Mouse (Mus musculus): ENCODE measurements around the gene Mrps27.
"Not testable (repeated sequence)": the region's sequence is repeated elsewhere in the genome, so short reads cannot be mapped to it uniquely, and the experiment has no call there.

Gene Mrps27

DNA sequence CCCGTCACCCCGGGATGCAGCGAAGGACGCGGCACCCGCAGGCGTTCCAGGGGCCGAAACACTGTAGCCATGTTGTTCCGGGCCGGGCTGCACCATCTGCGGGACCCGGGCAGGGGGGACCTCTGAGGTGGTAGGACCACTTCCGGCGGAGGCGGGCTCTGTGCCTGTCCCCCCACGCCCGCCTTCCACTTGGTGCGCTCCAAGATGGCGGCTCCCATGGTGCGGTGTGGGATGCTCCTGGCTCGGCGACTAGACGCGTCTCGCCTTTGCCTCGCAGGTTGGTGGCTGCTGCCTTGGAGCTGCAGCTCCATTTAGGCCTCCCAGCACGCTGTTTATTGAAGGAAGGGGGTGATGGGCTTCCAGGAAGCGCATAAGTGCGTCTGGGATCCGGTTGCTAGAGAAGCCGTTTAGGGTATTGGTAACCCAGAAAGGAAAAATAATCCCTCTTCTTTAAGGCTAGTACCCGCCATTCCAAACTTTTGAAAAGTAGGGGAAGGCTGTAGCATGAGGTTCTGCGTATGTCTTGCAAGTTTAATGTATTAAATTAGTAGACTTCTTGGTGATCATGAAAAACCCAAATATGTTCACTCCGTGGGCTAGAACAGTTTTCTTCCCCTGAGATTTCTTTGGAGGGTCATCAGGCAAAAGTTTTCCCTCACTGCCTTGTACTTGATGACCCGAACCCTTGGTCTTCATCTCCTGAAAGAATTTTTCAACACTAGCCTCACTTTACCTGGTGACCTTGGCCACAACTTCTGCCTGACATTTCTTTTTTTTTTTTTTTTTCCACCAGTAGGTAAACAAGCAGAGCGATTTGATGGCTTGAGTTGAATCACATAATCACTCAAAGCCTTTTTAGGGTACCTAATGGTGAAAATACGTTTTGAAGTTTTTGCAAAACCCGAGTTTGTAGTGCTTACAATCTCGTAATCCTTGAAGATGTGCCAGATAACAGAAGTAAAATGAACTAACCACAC, at the start of gene Mrps27, which contains the start of gene Ptcd2:
TSS of gene Mrps27 (plus strand) at position 188 of the 977 bp plus-strand sequence.
TSS of gene Ptcd2 (minus strand) at position 107 of the 977 bp plus-strand sequence.
- DNase-seq = peak; percentile 97

DNA sequence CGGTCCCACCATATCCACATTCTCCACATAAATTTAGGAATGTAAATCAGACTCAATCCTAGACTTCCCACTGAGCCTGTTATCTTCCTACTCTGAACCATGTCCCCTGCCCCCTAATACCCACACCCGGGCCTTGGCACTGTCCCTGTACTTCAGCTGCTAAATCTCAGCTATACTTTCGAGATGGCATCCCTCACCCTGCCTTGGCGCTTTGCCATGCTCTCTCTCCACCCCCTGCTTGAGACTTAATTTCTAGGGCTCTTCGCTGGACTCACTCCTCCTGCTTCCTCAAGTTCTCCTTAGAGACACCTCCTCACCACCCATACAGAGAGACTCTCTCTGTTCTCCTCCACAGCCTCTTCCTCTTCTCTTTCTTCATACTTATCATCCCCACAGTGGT, 44.7 kb upstream of the Mrps27 start:
- DNase-seq = no peak

DNA sequence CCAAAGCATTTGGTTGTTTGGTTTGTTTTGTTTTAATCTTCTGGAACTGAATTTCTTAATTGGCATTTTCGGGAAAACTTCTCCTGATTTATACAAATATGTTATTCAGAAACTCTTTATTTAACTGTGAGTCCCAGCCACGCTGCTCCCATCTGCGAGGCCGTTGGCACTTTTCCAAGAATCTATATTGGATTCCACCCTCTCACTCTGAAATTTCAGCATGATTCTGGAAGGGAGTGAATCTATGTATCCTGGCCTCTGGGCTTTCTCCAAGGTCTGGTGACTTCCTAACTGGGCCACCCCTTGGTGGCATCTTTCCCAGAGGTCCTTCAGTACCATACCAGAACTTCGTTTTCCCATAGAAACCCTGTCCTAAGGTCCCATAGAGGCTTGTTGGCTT, 40.7 kb upstream of the Mrps27 start:
- DNase-seq = no peak

DNA sequence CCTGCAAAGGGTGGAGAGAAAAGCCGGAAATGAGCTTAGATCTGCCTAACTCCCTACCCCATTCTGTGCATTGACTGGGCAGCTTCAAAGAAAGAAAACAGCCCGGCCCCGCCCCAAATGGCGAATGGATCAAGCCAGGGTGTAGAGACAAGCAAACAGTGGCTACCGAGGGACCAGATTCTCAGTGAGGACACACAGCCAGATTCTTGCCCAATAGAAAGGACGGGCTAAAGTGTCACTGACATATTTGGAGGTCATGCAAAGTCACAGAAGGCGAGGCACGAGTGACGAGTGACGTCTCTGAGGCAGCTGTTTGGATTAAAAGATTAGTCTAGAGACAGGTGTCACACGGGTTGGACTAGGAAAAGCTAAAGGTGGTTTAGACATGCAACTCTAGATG, 40.2 kb upstream of the Mrps27 start:
- DNase-seq = no peak

DNA sequence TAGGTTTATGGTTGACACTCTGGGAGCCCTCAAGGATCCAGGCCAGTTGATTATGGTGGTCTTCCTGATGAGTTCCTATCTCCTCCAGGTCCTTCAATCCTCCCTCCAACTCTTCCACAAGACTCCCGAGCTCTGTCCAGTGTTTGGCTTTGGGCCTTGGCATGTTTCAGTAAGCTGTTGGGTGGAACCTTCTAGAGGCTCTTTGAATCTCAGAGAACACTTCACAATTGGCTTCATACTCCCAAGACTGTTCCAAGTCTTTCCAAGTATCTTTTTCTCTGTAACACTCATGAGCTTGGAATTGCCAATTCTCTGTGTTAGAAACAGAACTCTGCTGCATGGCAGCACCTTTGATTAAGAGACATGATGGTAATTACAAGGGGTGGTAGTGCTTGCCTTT, 39.4 kb upstream of the Mrps27 start:
- no peak for DNase-seq

DNA sequence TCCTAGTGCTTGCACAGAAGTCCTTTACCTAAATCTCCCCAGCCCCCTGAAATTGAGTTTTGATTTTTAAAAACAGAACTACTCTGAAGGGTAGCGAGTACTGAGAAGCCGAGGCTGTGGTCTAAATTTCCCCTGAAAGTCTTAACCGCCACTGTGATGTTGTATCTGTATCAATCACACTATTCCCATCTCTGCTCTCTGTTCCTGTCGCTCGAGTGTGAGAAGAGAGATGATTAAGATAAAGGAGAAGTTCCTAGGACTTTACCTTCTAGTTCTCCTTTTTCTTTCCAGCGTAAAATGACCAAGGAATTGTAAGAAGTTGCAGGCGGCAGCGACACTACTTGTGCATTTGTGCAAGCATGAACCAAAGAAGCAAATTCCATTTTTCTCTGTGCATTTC, 38.4 kb upstream of the Mrps27 start:
- no peak for DNase-seq

DNA sequence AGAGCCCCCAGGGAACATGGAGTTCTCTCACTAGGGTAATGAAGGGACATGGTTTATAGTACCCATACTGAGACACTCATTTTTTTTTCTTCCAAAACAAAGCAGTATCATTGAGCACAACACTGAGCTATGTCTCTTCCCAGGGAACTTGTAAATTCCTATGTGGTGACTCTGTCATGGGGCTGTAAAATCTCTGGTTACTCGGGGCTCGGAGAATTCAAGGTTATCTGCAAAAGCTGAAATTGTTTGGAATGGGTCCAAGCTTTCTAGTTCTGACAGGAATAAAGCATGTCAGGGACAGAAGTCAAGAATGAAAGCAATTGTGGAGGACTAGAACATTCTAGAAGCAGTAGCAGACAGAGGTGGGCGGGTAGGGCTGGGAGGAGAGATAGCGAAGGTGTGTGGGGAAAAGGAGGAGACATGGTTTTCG, 36.6 kb upstream of the Mrps27 start:
- DNase-seq = no peak

DNA sequence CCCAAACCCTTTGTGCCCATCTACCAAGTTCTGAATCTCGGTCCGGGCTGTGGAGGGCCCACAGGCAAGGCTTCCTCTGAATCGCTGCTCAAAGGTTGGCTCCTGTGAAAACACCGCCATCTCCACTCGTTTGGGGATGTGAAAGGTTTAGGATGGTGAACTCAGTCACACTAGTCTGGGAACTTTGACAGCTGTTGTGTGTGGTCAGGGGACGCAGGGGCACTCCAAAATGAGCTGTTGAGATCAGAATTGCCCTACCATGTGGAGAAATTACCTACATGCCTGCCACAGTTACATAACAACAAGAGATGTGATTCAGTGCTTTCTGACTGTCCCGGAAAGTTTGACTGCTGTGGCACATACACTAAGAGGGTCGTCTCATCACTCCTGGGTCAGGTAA, 36.2 kb upstream of the Mrps27 start:
- DNase-seq = no peak

DNA sequence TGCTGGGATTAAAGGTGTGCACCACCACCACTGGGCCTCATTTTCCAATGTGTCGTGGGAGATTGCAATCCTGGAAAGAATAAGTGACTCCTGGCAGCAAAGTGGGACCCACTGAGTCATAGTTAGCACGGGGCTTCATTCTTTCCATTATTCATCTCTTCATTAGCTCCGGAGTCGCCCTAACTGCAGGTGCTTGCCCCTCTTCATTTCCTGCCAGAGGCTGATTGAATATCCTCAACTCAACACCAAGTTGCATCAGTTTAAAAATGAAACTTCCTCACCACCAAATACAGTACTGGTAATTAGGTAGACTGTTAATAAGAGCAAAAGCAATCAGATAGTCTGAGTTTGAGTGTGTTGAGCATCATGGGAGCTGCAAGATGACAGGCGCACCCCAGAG, 30.5 kb upstream of the Mrps27 start:
- no peak for DNase-seq

DNA sequence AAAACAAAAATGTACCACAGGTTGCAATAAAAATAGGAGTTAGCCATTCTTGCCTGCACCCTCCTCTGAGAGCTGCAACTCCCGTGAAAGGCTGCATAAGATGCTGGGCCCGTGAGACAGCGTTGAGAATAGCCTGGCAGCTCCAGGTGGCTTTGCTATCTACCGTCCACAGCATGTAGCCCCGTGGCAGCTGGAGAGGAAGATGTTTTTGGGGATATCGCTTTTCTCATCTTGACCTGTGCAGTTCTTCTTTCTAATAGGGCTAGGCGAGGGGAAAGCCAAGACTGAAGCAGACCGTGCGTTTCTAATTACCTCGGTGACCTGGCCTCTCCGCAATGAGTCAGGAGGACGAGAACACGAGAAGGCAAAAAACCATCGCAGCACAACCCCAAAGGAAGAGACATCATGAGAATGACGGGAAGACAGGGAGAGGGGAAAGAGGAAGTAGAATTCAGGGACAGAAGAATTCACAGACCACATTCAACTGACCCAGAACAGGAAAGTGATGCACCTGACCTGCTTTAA, 29.9 kb upstream of the Mrps27 start:
- no peak for DNase-seq

DNA sequence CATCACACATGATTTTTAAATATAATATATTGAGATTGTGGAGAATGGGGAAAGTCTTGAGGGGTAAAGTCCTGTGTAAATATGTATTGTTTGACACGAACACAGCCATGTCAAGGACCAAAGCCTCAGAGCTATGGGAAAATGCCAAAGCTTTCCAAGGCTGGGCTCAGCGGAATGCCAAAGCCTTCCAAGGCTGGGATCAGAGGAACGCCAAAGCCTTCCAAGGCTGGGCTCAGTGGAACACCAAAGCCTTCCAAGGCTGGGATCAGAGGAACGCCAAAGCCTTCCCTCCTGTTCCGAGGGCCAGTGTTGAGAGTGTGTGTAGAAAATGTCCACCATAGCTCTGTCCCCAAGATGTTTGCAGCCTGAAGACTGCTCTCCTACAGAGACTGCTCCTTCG, 28.2 kb upstream of the Mrps27 start:
- DNase-seq = no peak

DNA sequence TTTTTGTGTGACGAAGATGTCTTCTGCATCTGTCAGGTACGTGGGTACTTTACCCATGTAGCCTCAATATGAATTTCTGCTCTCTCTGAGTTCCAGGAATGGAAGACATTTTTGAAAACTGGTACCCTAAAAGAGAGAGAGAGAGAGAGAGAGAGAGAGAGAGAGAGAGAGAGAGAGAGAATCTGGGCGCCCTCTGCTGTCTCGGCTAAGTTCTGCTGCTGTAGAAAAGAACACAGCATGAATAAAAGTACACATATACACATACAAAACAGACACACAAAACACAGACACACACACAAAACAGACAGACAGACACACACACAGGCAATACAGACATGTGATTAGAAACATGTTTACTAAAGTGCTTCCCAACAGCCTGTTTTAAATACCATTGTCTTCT, 27.5 kb upstream of the Mrps27 start:
- DNase-seq = peak; percentile 50

DNA sequence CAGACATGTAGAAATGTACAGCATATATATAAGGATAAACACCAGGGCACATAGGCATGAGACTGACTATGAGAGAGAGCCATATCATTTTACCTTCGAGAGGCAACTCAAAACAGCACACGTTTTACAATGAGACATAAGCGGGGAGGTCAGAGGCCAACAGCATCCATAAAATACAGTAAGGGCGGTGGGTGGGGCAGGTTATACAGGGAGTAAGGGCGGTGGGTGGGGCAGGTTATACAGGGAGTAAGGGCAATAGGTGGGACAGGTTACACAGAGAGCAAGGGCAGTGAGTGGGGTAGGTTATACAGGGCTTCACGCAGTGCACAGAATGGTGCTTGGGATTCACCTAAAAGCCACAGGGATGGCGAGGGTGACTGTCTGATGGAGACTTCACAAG, 24.1 kb upstream of the Mrps27 start:
- DNase-seq = no peak

DNA sequence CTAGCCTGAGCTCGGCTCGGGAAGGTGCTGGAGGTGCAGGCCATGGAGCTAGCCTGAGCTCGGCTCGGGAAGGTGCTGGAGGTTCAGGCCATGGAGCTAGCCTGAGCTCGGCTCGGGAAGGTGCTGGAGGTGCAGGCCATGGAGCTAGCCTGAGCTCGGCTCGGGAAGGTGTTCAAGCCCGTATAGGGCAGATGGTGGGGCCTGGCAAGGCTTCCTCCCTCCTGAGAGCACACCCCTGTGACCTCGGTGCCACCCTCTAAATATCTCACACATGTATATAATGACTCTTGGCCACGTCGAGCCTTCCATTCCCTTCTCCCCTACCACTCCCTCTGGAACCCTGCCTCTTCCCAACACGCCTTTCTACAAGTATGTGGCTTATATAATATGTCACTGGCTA, 21.7 kb upstream of the Mrps27 start:
- DNase-seq = not testable (repeated sequence)

DNA sequence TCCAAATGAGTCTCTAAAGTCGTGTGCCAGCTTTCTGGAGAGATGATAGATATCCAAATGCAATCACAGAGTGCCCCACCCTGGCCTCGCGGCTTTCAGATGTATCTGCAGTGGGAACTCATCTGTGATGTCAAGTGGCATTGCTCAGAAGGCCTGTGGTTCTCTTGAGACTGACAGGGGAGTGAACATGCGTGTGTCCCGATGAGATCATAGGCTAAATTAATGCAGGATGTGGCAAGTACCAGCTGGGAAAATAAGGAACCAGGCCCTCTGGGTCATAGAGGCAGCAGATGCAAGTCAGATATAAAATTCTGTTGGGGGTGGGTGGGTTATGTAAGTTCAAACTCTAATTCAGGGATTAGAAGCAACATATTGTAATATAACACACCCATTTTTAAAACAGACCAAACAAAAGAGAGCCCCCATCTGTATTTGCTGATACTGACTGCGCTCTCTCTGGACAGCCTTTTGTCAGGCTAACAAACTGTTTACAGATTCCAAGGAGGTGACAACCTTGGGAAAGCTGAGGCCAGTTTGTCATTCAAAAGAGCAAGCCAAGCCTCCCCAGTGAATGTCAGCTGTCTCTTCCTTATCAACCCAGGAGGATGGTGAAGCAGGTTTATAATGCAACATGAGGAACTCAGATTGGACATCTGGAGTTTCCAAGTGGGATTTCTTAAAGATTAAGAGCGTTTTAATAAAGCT, 20.8 kb upstream of the Mrps27 start:
- DNase-seq = no peak

DNA sequence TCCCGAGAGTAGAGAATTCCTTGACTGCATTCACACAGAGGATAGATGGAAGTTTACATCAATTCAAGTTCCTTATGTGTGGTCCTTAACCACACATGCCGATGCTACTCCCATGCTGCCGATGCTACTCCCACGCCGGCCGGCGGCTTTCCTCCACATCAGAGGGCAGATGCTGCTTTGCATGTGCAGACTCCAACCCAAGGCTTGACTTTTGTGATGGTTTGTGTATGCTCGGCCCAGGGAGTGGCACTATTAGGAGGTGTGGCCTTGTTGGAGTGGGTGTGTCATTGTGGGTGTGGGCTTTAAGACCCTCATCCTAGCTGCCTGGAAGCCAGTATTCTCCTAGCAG, 20.3 kb upstream of the Mrps27 start:
- DNase-seq = not testable (repeated sequence)

DNA sequence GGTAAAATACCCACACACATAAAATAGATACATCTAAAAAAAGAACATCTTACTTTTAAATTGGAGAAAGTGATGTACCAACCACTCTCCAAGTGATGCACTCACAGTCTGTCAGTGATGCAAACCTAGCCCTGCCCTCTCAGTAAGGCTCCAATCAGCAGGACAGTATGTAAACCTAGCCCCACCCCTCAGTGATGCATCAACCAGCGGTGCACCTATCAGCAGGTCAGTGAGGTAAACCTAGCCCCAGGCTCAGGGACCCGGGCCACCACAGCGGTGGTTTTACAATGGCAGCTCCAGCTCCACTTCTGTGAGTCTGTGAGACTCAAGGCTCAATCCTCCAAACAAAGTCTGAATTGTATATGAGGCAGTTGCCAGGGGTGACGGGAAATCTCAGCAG, 13.3 kb upstream of the Mrps27 start:
- no peak for DNase-seq

DNA sequence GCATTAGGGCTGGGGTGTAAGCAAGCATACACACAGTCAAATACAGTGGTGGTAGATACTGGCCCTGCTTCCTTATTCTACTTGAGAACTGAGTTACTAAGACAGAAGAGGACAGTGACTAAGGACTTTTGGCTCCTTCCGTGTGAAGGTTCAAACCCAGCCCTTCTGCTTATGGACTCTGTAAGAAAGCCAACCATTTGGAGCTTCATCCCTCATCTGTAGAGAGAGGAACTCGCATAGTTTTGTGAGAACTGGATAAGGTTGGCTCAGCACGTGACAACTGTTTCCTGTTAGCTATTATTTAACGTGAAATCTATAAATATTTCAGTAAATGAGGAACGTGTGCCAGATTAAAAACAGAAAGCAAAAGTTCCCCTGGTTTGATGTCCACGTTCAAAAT, 7.1 kb upstream of the Mrps27 start:
- no peak for DNase-seq

DNA sequence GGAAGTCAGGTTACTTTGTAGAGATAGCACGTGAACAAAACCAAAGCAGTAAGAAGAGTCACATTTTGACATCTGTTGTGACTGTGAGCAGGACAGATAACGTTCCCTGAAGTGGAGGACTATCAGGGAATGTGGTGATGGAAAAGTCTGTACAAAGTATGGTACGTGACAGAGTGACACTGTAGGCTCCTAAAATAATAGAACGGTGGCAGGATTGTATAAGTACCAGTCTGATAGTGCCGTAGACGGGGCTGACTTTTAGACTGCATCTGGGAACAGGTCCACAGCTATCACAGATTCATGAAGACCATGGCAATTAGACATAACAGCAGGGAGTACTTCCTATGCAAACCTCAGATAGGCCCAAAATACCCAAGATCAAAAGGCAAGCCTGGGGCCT, 3.1 kb upstream of the Mrps27 start:
- DNase-seq = no peak

DNA sequence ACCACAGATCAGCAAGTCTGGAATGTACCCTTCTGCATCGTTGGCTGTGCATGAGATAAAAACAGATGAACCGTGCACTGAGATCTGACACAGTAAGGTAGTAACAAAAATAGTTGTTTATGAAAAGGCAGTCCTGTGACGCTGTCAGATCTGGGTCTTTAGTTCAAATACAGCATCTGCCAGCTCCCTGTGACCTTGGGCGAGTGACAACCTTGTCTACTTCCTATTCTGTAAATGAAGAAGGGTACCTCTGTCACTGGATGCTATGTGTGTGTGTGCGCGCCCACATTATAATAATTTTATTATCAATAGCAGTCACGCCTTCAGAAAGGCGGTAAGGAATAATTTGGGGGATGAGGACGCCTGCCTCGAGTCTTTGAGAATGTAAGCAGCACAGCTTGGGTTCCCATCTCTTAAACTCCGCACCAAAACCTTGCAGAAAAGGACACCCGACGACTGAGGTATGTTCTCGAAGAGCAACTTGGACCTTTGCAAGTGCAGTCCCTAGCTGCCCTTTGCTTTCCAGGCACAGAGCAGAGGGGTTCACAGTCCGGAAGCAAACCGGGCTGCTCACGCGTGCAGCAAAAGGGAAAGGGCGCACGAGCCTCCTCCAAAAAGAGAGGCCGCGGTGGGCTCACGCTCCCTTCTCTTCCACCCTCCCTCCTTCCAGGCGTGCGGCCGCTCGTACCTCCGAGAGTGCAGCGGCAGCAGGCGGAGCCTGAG, 549 bp upstream of the Mrps27 start:
- no peak for DNase-seq

DNA sequence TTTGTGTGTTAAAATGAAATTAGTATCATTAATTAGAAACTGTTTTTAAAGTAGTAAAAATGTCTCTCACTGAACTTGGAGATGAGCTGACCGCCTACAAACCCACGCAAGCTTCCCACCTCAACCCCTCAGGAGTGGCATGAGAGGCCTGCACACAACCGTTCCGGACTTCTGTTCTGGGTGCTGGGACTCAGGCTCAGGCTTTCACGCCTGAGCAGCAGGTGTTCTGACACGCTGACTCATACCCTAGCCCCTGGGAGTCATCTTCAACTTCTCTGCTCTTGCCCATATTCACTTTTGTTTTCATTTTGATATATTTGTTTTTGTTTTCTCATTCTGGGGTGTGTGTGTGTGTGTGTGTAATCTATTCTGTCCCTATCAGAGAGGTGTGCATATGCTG, 5.4 kb downstream of the Mrps27 start:
- DNase-seq = no peak

DNA sequence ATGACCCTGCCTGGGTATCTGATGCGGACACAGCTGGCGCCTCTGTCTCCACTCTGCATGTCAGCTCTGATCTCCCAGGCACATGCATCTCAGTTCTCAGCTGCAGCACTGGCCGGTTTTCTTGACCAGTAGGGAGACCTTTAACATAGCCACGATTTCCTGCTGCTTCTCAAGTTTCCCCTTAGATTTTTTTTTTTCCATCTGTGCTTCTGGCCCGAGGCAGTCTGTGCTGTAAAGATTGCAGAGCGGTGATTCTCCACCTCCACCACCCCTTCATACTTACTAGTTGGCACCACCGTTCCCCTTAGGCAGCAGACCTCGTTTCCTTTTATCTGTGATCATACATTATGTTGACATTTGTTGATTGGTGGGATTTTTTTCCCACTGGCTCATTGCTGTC, 6.6 kb downstream of the Mrps27 start:
- DNase-seq = no peak

DNA sequence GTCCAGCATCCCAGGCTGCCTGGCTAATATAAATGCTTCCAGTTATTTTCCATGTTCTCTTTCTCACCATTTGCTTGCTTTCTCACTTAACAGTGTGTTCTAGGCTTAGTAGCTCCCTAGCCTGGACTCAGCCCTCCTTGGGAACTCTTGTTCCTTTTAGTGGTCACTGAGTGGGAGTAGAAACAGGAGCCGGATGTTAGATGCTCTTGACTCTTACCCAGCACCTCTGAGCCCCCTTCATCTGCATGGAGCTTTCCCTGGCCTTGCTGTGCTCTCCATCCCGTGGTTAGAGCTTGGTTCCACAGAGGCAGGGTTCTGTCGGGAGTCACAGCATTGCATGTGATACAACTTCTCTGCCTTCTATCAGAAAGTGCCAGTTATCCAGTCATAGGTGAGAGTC, 7.0 kb downstream of the Mrps27 start:
- DNase-seq = no peak

All from kidney, adult 18-20 months (tissue).